Mouse (Mus musculus) spleen, adult 2 months (tissue): ENCODE results near the gene Irs1. TPM values are rescaled to one million over a fixed set of nuclear protein-coding genes. Genes with fewer than 3 reads are reported as not detected.

ENCODE experiments used
- DNase-seq, 2 experiments: peaks; one replicate each; pipeline versions ENCODE4 v3.0.0 to v3.0.0-alpha.2; 2012 to 2021; ENCODE audit warnings: low spot score in 2 of 2, low read depth in 1 of 2
- H3K27ac ChIP-seq: fragments of 200-500 bp; 2 replicates; pipeline ENCODE4 v1.5.1; 2012; ENCODE audit warnings: low read length, inconsistent platforms; ENCODE audit not compliant: insufficient read depth
- H3K27me3 ChIP-seq: fragments of 200-500 bp; 2 replicates; pipeline ENCODE4 v1.6.1; 2012; ENCODE audit warnings: mild to moderate bottlenecking, moderate library complexity, low read length, inconsistent platforms; ENCODE audit not compliant: control insufficient read depth, insufficient read depth
- H3K36me3 ChIP-seq: fragments of 200-500 bp; 2 replicates; pipeline ENCODE4 v1.6.1; 2012; ENCODE audit warnings: mild to moderate bottlenecking, low read length, inconsistent platforms; ENCODE audit not compliant: control insufficient read depth, insufficient read depth
- H3K4me1 ChIP-seq: fragments of 200-500 bp; 2 replicates; pipeline ENCODE4 v1.6.1; 2011; ENCODE audit warnings: inconsistent platforms; ENCODE audit not compliant: control insufficient read depth, insufficient read depth, insufficient read length
- H3K4me3 ChIP-seq: fragments of 200-500 bp; 2 replicates; pipeline ENCODE4 v1.5.1; 2011; ENCODE audit warnings: mild to moderate bottlenecking, inconsistent platforms; ENCODE audit not compliant: insufficient read depth, insufficient read length; ENCODE audit errors: extremely low read depth
- CTCF ChIP-seq: fragments of 200-500 bp; IDR thresholded peaks from 2 replicates; pipeline ENCODE4 v1.5.1; 2011; ENCODE audit warnings: mild to moderate bottlenecking, inconsistent platforms; ENCODE audit not compliant: insufficient read depth, insufficient read length, insufficient replicate concordance; ENCODE audit errors: extremely low read depth
- POLR2A ChIP-seq: fragments of 200-500 bp; IDR thresholded peaks from 2 replicates; pipeline ENCODE4 v1.6.1; 2011; ENCODE audit warnings: low read depth, low read length, inconsistent platforms
- WGBS: fragments of 180-500 bp; shearing (Covaris S2); methylation state at CpG from one replicate; pipeline ENCODE4 v1.1.7; 2018; 5-methylcytosine and 5-hydroxymethylcytosine counted together
- polyA plus RNA-seq: library from polyadenylated mRNA; depleted of rRNA; stranded (reverse); fragments of >200 nt; gene quantifications from 2 replicates; pipeline ENCODE4 v1.2.3, GENCODE M21; 2012

Irs1 gene
- polyA plus RNA-seq, 1 experiment: 1.3 TPM

DNA sequence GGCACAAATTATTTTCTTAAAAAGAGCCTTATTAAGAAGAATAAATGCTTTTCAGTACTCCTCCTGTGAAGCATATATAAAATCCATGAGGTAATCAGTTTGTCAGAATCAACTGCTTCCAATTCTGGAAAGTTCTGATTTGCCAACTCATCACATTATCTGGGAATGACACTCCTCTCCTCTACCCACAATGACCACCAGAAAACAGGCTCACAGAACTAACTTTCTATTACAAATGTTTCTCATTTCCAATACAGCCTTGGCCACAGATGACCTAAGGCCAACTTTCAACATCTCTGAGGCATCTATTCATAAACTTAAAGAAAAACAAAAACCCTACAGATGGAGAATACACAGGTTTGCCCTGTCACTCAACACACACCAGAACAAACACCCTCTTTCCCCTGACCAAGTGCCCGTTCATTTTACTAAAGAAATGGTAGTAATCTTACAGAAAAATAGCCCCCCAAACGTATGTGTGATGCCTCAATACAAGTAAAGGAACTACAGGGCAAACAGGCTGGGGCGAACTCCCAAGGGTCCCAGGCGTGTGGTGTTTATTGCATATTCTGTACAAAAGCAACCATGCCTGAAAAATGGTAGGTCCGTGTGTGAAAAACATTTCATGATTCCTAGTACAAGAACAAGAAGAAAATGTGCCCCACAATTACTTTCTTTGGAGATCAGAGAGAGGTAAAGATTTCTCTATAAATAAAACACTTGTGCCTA lies 5.6 kb downstream of the Irs1 start:
- H3K27ac ChIP-seq: no peak overlapping the region
- DNase-seq: no peak
- H3K27me3 ChIP-seq: peaks cover 4% of the 10 kb centered on the region; the same call in 1 of the 2 replicates
- WGBS: 38% methylated on average over 5 of the region's 5 CpGs
- peaks cover 2% of the 10 kb centered on the region for H3K4me1 ChIP-seq
- H3K4me3 ChIP-seq: no peak overlapping the region
- no peak for TF ChIP-seq POLR2A
- TF ChIP-seq CTCF: no peak
- no peaks in the 10 kb centered on the region for H3K36me3 ChIP-seq

DNA sequence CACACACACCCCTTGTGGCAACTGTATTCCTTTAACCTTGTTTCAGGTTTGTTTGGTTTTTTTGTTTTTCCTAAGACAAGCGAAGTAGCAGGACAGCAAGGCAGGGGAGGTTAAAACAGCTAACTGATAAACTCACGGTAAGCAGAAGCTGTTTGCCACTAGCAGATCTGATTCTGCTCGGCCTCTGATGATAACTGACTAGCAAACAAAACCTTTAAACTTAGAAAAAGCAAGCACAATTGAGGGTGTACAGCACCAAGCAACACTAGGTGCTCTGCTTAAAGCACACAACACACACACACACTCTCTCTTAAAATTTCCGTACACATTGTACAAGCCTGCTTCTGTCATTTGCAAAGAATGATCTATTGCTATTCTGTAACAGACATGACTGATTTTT lies 6.8 kb downstream of the Irs1 start:
- DNase-seq: no peak
- no peaks in the 10 kb centered on the region for H3K36me3 ChIP-seq
- H3K27ac ChIP-seq: no peak overlapping the region
- no peak overlapping the region for H3K4me3 ChIP-seq
- peaks cover 2% of the 10 kb centered on the region for H3K4me1 ChIP-seq
- 81% methylated on average over 4 of the region's 4 CpGs for WGBS
- peaks cover 4% of the 10 kb centered on the region; the same call in 1 of the 2 replicates for H3K27me3 ChIP-seq
- no peak for TF ChIP-seq POLR2A
- TF ChIP-seq CTCF: no peak

DNA sequence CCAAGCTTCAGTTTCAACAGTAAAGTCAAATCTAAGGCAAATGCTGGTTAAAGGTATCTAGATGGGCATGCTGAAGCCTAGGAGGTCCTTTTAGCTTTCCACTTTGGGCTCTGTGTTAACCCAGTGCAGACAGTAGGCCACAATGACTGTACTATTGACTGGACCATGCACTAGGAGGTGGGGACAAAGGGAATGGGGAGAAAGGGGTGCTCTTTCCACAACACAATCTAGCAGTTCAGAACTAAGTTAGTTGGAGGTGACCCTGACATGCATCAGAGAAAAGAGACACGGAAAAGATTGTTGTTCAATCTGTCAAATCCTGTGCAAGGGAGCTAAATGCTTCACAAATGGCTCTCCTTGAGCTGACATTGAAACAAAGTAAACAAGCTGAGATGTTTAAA lies 7.3 kb downstream of the Irs1 start:
- WGBS: 68% methylated on average over 1 of the region's 1 CpGs
- Histone ChIP-seq H3K27me3 (no peaks in the 10 kb centered on the region), H3K36me3 (no peaks in the 10 kb centered on the region), H3K27ac (no peak overlapping the region), H3K4me1 (peaks cover 2% of the 10 kb centered on the region), H3K4me3 (no peak overlapping the region)
- no peak for TF ChIP-seq POLR2A
- TF ChIP-seq CTCF: no peak
- no peak for DNase-seq

DNA sequence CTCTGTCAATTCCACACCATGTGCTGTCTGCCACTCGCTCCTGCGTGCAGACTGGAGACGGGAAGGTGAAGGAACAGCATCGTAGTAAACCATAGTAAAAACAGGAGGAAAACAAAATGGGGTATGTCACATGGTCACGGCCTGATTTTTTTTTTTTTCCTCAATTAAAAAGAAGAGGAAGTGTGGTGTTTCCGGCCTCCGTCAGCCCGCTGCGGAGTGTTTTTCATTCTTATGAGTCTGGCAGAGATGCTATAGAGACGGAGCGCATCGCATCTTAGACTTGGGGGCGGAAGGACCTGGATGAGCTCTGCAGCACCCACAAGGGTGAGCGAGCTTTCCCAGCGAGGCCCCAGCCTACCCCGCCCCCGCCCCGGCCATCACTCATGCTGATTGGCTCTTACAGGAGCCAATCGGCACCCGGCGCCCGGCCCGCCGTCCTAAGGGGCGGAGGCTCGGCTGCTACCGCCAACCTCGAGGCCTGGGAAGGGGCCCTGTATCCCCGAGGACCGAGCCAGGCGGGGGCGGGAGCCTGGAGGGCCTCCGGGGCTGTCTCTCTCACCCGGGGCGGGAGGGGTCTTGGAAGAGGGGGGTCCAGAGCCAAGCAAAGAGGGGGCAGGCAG lies 8.1 kb downstream of the Irs1 start:
- WGBS: 1% methylated on average over 35 of the region's 35 CpGs
- Histone ChIP-seq H3K27ac (peak overlapping the region; percentile 69), H3K27me3 (no peaks in the 10 kb centered on the region), H3K36me3 (no peaks in the 10 kb centered on the region), H3K4me3 (peak overlapping the region; percentile 70), H3K4me1 (peaks cover 2% of the 10 kb centered on the region)
- DNase-seq: peak; percentile 72 to 77
- TF ChIP-seq CTCF: no peak
- TF ChIP-seq POLR2A: peak; percentile 24; the same call in 1 of the 2 replicates

DNA sequence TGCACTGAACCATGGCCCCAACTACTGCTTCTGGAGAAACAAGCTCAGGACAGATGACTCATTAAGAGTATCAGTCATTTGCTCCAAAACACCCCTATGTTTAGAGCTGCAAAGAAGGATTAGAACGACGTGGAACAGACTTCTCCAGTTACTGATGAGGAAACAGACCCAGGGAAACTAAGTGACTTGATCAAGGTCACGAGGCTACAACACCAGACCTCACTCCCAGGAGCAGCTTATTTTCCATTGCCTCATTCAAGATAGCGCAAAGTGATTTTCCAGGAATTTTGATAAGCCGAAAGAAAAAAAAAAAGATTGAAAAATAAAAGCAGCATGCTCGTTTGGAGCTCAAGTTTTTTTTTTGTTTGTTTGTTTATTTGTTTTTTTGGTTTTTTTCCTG lies 9.4 kb downstream of the Irs1 start:
- H3K27me3 ChIP-seq: no peaks in the 10 kb centered on the region
- 89% methylated on average over 6 of the region's 6 CpGs for whole genome bisulfite sequencing
- no peak for TF ChIP-seq CTCF
- TF ChIP-seq POLR2A: no peak
- DNase-seq: no peak
- no peak overlapping the region for H3K27ac ChIP-seq
- peaks cover 2% of the 10 kb centered on the region for H3K4me1 ChIP-seq
- no peak overlapping the region for H3K4me3 ChIP-seq
- no peaks in the 10 kb centered on the region for H3K36me3 ChIP-seq

DNA sequence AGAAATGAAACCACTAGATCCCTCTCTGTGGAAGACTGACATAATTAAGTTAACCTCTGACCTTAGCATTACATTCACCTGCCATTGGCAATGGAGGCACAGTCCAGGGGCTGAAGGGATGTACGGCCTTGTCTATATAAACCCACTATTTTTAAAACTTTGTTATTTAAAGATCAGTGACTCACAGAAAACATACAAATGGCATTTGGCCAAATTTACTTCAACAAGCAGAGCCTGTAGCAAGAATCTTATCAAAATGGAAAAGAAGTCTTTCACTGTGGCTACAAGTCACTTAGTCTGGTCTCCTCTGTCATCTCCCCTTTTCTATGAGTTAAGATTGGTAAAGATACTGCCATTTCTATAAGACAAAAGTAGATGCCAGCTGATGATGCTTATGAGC lies 11.4 kb downstream of the Irs1 start:
- no peak overlapping the region for H3K27ac ChIP-seq
- H3K4me1 ChIP-seq: peaks cover 2% of the 10 kb centered on the region
- H3K27me3 ChIP-seq: no peaks in the 10 kb centered on the region
- no peak overlapping the region for H3K4me3 ChIP-seq
- WGBS: 93% methylated on average over 1 of the region's 1 CpGs
- TF ChIP-seq CTCF: no peak
- TF ChIP-seq POLR2A: no peak
- DNase-seq: no peak
- no peaks in the 10 kb centered on the region for H3K36me3 ChIP-seq

DNA sequence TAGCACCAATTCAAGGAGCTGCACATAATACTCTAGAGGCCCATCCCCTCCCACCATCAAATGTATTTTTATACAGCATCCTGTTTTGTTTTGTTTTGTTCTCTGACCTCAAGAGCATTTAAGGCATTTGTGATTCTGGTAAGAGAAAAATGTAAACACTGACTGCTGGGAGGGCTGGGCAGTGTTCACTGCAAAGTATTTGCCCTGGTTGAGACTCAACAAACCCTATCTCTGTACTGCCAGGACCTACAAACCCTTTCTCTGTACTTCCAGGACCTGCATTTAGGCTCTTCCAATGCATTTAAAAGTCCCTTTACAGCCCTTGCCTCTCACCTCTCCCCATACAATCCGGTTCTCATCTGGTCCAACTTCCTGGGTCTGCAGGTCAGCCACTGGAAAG lies 16.9 kb downstream of the Irs1 start:
- Histone ChIP-seq H3K4me1 (no peaks in the 10 kb centered on the region), H3K36me3 (no peaks in the 10 kb centered on the region), H3K27ac (no peak overlapping the region), H3K4me3 (no peak overlapping the region), H3K27me3 (no peaks in the 10 kb centered on the region)
- DNase-seq: no peak
- TF ChIP-seq POLR2A (no peak), CTCF (no peak)
- WGBS: 18% methylated on average over 1 of the region's 1 CpGs
